Mouse (Mus musculus): Measurements from ENCODE around the gene Lmx1b.

Gene Lmx1b

DNA sequence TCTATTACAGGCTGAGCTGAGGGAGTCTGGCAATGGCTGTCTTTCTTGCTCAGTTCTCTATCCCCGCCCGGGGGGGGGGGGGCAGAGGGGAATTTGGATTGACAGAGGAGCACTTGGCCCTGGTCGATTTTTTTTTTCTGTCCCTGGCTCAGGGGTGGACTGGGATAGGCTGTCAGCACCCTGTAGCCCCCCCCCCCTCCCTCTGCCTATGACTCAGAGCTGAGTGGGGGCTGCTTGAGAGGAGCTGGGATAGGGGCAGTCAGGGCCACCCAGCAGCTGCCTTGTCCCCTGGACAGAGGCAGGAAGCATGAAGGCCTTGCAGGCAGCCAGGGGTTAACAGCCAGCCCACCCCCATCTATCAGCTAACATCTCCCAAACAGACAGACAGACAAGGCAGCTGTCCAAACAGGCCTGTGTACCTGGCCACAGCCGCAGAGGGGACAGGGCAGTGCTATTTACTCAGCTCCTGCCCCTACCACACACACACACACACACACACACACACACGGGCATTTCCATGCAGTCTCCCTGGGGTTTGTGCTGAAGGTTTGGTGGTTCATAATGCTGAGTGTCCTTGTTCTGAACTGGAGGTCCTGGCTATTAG, 57.8 kb downstream of the Lmx1b start:
- no peak for DNase-seq (ENCODE audit: low read depth, low spot score)

GRCm38 (mm10) chr2:33581866-33582265, 58.4 kb downstream of the Lmx1b start:
- DNase-seq (ENCODE audit: low read depth, low spot score), result no peak

DNA sequence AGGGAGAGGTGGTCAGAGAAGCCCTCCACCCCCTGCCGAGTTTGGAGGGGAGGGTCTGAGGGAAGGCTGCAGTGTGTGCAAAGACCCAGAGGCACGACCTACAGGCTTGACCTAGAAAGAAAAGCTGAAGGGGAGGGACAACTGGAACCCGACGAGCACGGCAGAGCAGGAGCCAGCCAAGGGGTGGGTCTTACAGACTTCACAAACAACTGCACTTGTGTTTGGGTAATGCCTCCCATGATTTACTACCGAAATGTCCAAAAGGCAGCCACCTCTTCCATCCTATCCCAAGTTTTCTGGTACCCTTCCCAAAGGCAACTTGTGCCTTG, 58.9 kb downstream of the Lmx1b start:
- DNase-seq (ENCODE audit: low read depth, low spot score), result no peak

DNA sequence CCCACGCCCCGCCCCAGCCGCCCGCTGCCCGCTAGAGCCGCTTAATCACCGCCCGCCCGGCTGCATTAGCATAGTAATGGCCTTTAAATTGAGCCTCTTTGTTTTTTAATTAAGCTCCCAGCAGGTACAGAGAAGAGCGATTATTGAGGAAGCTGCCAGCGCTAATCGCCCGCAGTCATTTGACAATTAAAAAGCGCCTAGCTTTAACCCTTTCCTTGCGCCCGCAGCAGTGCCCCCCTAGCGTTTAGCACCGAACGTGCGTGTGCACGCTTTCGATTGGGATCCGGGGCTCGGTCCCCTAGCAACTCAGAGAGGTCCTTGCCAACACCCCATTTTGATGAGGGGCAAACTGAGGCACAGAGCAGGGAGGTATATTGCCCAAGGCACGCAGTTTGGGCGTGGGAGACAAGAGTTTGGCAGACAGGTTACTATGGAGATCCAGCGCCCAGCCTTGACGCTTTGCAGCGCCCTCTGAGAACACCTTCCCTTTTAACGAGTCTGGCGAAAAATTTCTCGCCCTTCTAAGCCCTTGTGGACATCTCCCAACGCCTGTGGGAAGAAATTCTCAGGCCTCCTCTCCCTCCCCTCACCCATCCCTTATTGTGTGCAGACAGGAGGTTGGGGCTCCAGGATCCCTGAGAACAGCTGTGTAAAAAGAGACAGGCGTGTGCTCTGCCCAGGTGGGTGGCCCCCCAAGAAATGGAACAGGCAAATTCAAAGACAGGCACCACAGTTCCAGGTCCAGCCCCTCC, 59.4 kb downstream of the Lmx1b start:
- no peak for DNase-seq (ENCODE audit: low read depth, low spot score)

- DNase-seq (ENCODE audit: low read depth, low spot score), result no peak
These were observed 64.9 kb downstream of the Lmx1b start for GRCm38 (mm10) chr2:33575406-33575805.

DNA sequence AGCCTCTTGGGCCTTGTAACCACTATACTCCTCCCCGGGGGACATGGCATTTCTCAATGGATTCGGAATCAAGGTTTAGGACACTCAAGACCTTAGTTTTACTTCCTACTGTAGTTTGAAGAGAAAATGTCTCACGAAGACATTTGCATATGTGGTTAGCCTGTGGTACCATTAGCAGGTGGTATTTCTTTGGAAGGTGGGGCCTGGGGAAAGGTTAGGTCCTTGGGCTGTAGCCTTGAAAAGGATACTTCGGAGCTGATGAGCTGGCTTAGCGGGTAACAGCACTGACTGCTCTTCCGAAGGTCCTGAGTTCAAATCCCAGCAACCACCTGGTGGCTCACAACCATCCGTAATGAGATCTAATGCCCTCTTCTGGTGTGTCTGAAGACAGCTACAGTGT, 67.2 kb downstream of the Lmx1b start:
- DNase-seq (ENCODE audit: low read depth, low spot score), result peak; percentile 40

DNA sequence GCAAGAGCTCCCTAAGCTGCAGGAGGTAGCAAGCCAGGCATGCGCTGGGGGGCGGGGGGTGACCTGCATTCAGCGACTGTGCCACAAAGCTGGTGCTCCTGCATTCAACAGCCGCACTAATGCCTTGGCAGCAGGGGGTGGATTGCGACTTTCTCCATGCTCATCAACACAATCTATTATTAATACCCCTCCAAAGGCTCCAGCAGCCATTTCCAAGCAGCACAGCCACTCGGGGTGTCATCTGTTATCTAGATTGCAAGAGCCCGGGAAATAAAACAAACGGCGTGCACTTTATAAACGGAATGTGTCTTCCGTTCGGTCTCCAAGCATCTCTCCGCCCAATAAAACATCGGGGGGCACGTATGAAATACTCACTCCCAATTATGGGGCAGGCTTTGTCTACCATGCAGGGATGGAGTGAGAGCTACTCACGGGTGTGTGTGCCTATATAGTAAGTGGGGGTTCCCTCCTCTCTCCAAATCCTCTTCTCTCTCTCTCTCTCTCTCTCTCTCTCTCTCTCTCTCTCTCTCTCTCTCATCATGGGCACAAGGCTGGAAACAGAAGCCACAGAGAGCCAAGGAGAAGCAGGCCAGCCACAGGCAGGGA, 69.0 kb downstream of the Lmx1b start:
- no peak for DNase-seq (ENCODE audit: low read depth, low spot score)

DNA sequence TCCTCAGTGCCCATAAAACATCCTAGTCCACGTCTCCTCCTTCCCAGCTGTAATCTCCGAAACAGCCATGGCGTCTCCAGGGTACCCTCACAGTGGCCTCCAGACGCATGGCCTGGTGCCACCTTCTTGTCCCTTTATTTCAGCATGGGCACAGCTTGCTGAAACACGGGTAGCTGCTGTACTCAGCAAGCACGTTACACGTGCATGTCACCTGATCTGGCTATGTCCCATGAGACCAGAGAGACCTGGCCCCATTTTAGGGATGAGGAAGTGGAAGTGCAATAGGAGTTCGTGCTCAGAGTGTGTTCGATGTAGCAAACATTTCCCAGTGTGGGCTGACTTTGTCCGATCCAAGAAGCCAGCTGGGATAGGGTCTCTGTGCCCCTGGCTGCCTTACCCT, 70.6 kb downstream of the Lmx1b start:
- DNase-seq (ENCODE audit: low read depth, low spot score), result peak; percentile 66

- DNase-seq (ENCODE audit: low read depth, low spot score), result peak; percentile 43
These were observed 71.1 kb downstream of the Lmx1b start for GRCm38 (mm10) chr2:33569240-33569639.

GRCm38 (mm10) chr2:33565886-33566285, 74.4 kb downstream of the Lmx1b start:
- DNase-seq (ENCODE audit: low read depth, low spot score), result no peak

DNA sequence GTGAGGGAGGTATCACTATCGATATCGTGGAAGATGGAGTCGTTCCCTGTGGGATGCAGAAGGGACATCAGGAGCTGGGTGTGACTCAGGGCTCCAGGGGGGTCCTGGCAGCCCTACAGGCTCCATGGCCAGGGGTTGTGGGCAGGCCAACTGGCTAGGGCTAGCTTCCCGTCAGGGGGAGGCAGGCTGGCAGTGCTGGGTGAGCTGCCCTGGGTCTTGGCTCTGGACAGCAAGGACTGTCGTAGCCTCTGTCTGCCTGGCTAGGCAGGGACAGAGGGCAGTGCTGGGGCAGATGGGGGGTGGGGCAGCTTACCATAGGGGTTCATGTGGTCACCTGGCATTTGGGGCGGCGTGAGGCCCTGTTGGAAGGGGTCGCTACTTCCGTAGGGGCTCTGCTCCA, 75.6 kb downstream of the Lmx1b start:
- DNase-seq (ENCODE audit: low read depth, low spot score), result no peak

DNA sequence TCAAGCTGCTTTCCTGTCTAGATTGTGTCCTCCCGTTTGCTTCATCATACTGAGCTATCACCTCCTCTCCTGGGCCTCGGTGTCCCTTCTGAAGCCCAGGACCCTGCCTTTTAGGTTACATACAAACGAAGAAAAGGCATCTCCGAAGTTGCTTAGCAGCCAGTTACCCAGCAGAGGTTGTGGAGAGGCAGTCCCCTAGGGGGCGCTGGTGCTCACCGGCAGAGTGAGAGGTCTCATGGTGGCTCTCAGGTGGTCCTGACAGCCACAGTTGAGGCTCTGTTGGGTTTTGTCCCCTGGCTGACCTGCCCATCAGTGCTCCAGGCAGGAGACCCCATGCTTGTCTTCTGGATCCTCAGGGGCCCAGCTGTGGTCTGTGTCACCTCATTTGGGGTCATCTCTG, 80.6 kb downstream of the Lmx1b start:
- DNase-seq (ENCODE audit: low read depth, low spot score), result peak; percentile 56

GRCm38 (mm10) chr2:33559334-33559733, 81.0 kb downstream of the Lmx1b start:
- DNase-seq (ENCODE audit: low read depth, low spot score), result no peak

GRCm38 (mm10) chr2:33558233-33558632, 82.1 kb downstream of the Lmx1b start:
- peak; percentile 60 for DNase-seq (ENCODE audit: low read depth, low spot score)

GRCm38 (mm10) chr2:33555573-33555972, 84.7 kb downstream of the Lmx1b start:
- no peak for DNase-seq (ENCODE audit: low read depth, low spot score)

DNA sequence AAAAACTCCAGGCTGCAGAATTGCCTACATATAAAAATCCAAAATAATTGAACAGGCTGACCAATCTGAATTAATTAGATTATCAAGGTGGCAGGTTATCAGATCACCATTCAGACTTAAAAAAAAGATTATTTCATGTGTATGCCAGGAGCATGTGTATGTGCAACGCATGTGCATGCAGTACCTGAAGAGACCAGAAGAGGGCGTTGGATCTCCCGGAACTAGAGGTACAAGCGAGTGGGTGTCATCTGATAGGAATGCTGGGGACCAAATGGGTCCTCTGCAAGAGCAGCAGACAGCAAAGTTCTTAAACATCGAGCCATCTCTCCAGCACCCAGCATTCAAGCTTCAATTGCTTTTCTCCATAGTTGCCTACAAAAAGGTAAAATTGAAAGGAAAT, 87.6 kb downstream of the Lmx1b start:
- peak; percentile 25 for DNase-seq (ENCODE audit: low read depth, low spot score)

DNA sequence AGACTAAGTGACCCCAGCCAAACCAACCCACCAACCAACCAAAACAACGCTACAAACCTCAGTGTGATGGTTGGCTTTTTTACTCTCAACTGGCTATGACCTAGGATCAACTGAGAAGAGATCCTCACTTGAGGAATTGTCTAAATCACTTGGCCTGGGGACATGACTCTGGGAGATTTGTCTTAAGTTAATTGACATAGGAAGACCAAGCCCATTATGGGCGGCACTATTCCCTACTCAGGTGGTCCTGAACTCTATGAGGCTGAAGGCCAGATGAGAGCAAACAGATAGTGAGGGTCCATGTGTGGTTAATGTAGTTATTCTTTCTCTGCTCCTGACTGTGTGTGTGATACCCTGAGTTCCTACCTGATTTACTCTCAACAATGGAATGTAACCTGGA, 92.7 kb downstream of the Lmx1b start:
- DNase-seq (ENCODE audit: low read depth, low spot score), result no peak

DNA sequence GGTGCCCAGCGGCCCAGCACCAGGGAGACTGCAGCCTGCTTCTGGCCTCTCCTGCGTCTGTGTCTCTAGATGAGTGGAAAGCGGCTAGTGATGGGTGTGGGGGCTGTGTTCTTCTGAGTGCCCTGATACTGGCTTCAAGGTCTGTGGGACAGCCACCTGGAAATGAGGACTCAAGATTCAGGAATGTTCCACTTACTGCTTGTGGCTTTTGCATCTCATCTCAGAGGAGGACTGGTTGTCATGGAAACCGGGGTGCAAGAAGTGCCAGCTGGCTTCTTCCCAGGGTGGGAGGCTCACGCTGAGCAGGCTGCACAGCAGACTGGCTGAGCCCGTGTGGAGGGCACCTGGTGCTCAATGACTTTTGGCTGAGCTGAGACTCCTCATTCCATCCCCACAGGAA, 93.4 kb downstream of the Lmx1b start:
- no peak for DNase-seq (ENCODE audit: low read depth, low spot score)

GRCm38 (mm10) chr2:33546051-33546450, 94.3 kb downstream of the Lmx1b start:
- no peak for DNase-seq (ENCODE audit: low read depth, low spot score)

GRCm38 (mm10) chr2:33544781-33545566, 95.3 kb downstream of the Lmx1b start:
- DNase-seq (ENCODE audit: low read depth, low spot score), result no peak

DNA sequence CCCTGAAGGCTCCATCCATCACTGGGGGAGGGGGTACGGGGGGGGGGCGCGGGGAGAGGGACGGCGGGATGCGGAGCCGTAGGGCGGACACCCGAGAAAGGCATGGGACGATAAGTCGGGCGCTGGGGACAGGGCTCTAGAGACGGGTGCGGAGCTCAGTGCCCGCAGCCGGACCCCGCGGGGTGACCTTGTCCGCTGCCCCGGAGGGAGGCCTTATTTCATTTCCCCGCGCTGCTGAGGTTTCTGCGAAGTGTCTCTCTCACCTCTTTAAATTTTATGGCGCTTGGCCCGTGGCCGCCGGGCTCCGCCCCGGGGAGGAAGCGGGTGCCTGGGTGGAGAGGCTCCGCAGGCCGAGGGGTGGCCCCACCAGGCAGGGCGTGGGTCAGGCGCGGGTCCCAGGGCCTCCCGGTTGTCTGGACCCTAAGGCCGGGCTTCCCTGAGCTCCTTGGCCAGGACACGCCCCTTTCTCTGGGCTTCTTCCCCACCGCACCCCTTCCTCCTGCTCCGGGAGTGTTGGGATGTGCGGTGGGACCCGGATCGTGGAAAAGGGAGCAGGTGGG, 96.0 kb downstream of the Lmx1b start:
- no peak for DNase-seq (ENCODE audit: low read depth, low spot score)

Measured in A20 (cell line).